8 mouse cellular contexts compared by ENCODE assay signal in the genomic region with DNA sequence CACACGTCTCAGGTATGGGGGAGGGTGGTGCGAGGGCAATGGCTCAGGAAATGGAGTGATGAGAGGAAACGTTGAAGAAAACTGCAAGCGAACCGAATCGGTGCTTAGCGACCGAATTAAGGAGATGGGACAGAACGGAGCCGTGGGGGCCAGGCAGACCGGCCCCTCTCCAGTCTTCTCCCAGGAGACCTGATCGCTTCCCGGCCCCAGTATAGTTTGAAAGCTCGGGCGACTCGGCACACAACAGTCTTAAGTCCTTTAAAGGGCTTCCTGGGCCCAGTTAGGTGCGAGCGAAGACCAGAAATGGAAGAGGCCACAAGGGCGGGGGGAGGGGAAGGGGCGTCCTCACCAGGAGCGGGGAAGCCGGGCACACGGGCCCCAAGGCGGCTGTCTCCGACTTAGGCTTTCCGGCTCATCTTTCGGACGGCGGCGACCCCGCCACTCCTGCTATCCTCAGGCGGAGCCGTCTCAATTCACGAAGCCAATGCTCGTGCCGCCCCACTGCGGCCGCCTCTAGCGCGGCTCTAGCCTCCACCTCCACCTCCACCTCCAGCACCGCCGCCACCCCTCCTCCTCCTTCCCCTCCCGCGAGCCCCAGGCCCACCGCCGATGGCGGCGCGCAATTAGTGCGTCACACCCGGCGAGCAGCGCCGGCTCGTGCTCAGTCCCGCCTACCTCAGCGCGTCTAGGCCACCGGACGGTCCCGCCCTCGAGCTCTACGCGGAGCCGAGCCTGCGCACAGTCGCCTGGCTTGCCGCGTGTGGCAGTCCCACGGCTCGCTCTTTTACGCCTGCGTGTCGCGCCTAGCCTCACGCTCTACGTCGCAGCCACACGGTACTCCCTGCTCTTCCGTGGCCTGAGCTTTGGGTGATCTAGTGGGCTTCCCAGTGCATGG. TPM values are rescaled to one million over a fixed set of nuclear protein-coding genes. Genes with fewer than 3 reads are reported as not detected.
DNase-seq lines count a peak whose midpoint lies in the region; ATAC-seq and TF ChIP-seq lines count a peak whose summit lies in the region.

A gene (minus strand): TSS at position 771 of the 895 bp plus-strand sequence.

- peaks cover 6 to 12% of the 10 kb centered on the region in 2 experiments; a peak in 3 of 4 replicates for H3K4me1 ChIP-seq in MEL (ENCODE audit: control insufficient read depth in 1 of 2, insufficient read depth in 2 of 2, low read length in 2 of 2)
- peaks cover 30% of the 10 kb centered on the region for H3K4me1 ChIP-seq in cerebellum, adult 2 months (ENCODE audit: control insufficient read depth, insufficient read depth, low read length)
- H3K4me1 ChIP-seq in lung, embryonic 16.5 days (replicated peaks; ENCODE audit: control insufficient read depth, insufficient read depth, low read length), result peaks cover 42% of the 10 kb centered on the region

- peak within 1 kb of the TSS; percentile 84 for H3K27ac ChIP-seq in MEL (ENCODE audit: control insufficient read depth, low read depth, low read length)
- H3K27ac ChIP-seq in cerebellum, adult 2 months (ENCODE audit: insufficient read depth, low read length), result peak within 1 kb of the TSS; percentile 73; the same call in 1 of the 2 replicates
- peak within 1 kb of the TSS; percentile 97 for H3K27ac ChIP-seq in lung, embryonic 16.5 days (ENCODE audit: low read length)

- TF ChIP-seq EP300 in MEL (IDR thresholded peaks at IDR 0.05; ENCODE audit: low read depth in 1 of 2, low read length in 2 of 2), result no peak

- H3K4me2 ChIP-seq in lung, embryonic 16.5 days (ENCODE audit: low read depth, low read length), result peak within 1 kb of the TSS; percentile 94

- no peak for TF ChIP-seq RAD21 in MEL (IDR thresholded peaks at IDR 0.05; ENCODE audit: low read depth, low read length)

- H3K9ac ChIP-seq in MEL (ENCODE audit: control insufficient read depth, low read depth, low read length, poor library complexity, severe bottlenecking), result peak within 1 kb of the TSS; percentile 91
- peak within 1 kb of the TSS; percentile 92 for H3K9ac ChIP-seq in lung, embryonic 16.5 days (ENCODE audit: low read length)

- peak; percentile 99 for DNase-seq in MEL (ENCODE audit: low read depth, low spot score)
- DNase-seq in cerebellum, adult 2 months, result peak; percentile 97 to 98
- peak; percentile 98 for DNase-seq in forelimb bud, embryonic 11.5 days (ENCODE audit: low read depth, low spot score)
- DNase-seq in layer of hippocampus, adult 9-10 months (ENCODE audit: low spot score), result peak; percentile 79
- DNase-seq in ovary, postnatal 10 days (ENCODE audit: low spot score), result peak; percentile 92
- DNase-seq in thymus, postnatal 10 days (ENCODE audit: low spot score in 2 of 2), result peak; percentile 95

- no peak for TF ChIP-seq CTCF in MEL (IDR thresholded peaks at IDR 0.05 in 2 of 3, conservative IDR thresholded peaks at IDR 0.05 in 1 of 3; ENCODE audit: control insufficient read depth in 1 of 3, insufficient read depth in 1 of 3, low read depth in 2 of 3, low read length in 3 of 3, poor library complexity in 1 of 3, severe bottlenecking in 1 of 3)
- no peak for TF ChIP-seq CTCF in cerebellum, adult 2 months (IDR thresholded peaks at IDR 0.05; ENCODE audit: borderline replicate concordance, insufficient read depth, low read depth, low read length)

- peak; percentile 86 to 89 for ATAC-seq in hematopoietic stem cell, adult 5-6 weeks (replicated peaks in 1 of 2; ENCODE audit: insufficient read depth in 1 of 2, low FRiP score in 2 of 2, low TSS enrichment in 1 of 2, low read depth in 1 of 2, poor library complexity in 2 of 2, severe bottlenecking in 2 of 2)
- ATAC-seq in lung, embryonic 16.5 days (ENCODE audit: low read depth), result peak; percentile 93

- H3K27me3 ChIP-seq in MEL (ENCODE audit: control insufficient read depth in 1 of 2, insufficient read depth in 2 of 2, low read length in 2 of 2), result no peaks in the 10 kb centered on the region
- no peaks in the 10 kb centered on the region for H3K27me3 ChIP-seq in cerebellum, adult 2 months (ENCODE audit: control insufficient read depth, insufficient read depth, low read length)
- H3K27me3 ChIP-seq in lung, embryonic 16.5 days (ENCODE audit: control insufficient read depth, insufficient read depth, low read depth, low read length), result no peaks in the 10 kb centered on the region

- WGBS in cerebellum, adult 2 months, result under 1% methylated on average over 80 of the region's 80 CpGs
- under 1% methylated on average over 53 of the region's 80 CpGs for WGBS in lung, embryonic 16.5 days

- H3K79me2 ChIP-seq in MEL (ENCODE audit: control insufficient read depth, insufficient read depth, low read length, poor library complexity), result peaks cover 24% of the 10 kb centered on the region

- H3K36me3 ChIP-seq in MEL (ENCODE audit: control insufficient read depth in 1 of 2, insufficient read depth in 2 of 2, low read length in 2 of 2), result peaks cover 18 to 19% of the 10 kb centered on the region in 2 experiments
- H3K36me3 ChIP-seq in lung, embryonic 16.5 days (ENCODE audit: control insufficient read depth, insufficient read depth, low read length), result peaks cover 22% of the 10 kb centered on the region

- peak within 1 kb of the TSS; percentile 81 to 92 for H3K4me3 ChIP-seq in MEL (ENCODE audit: control insufficient read depth in 1 of 2, insufficient read depth in 1 of 2, low read depth in 2 of 2, low read length in 2 of 2)
- peak within 1 kb of the TSS; percentile 55 for H3K4me3 ChIP-seq in cerebellum, adult 2 months (replicated peaks; ENCODE audit: insufficient read depth, low read depth, low read length)
- H3K4me3 ChIP-seq in lung, embryonic 16.5 days (ENCODE audit: low read length), result peak within 1 kb of the TSS; percentile 88

- peak; percentile 86 to 95 for TF ChIP-seq POLR2A in MEL (IDR thresholded peaks at IDR 0.05; ENCODE audit: control insufficient read depth in 1 of 2, insufficient read depth in 1 of 2, low read depth in 1 of 2, low read length in 2 of 2, poor library complexity in 1 of 2)
- peak; percentile 94 for TF ChIP-seq POLR2A in cerebellum, adult 2 months (IDR thresholded peaks at IDR 0.05; ENCODE audit: borderline replicate concordance, insufficient read depth, low read length)

- H3K9me3 ChIP-seq in MEL (replicated peaks; ENCODE audit: insufficient read depth, low read length), result no peaks in the 10 kb centered on the region
- no peaks in the 10 kb centered on the region for H3K9me3 ChIP-seq in lung, embryonic 16.5 days (ENCODE audit: control insufficient read depth, low read length)

TF ChIP-seq in MEL, 35 proteins besides CTCF, POLR2A, EP300 and RAD21 (continues in another document):
- TF ChIP-seq MAFK (IDR thresholded peaks at IDR 0.05; ENCODE audit: borderline replicate concordance, low read depth, low read length) (no peak), MYC (IDR thresholded peaks at IDR 0.05; ENCODE audit: low read depth, low read length) (peak; percentile 93), KAT2A (conservative IDR thresholded peaks at IDR 0.05; ENCODE audit: low read depth, low read length) (peak; percentile 71; the same call in 1 of the 2 replicates), JUND (IDR thresholded peaks at IDR 0.05; ENCODE audit: low read depth, low read length) (no peak), RCOR1 (IDR thresholded peaks at IDR 0.05; ENCODE audit: low read depth, low read length) (no peak), GABPA (IDR thresholded peaks at IDR 0.05; ENCODE audit: low read depth, low read length) (no peak), NELFE (IDR thresholded peaks at IDR 0.05; ENCODE audit: low read depth, low read length) (peak; percentile 97), TAL1 (IDR thresholded peaks at IDR 0.05; ENCODE audit: low read length) (no peak), ZC3H11A (IDR thresholded peaks at IDR 0.05; ENCODE audit: low read depth, low read length) (no peak), UBTF (IDR thresholded peaks at IDR 0.05; ENCODE audit: borderline replicate concordance, insufficient read depth, low read depth, low read length) (peak; percentile 90; the same call in 1 of the 2 replicates), POLR2AphosphoS2 (IDR thresholded peaks at IDR 0.05; ENCODE audit: low read length) (peak; percentile 94; the same call in 1 of the 2 replicates), ZNF384 (IDR thresholded peaks at IDR 0.05; ENCODE audit: low read depth, low read length) (no peak), CHD2 (IDR thresholded peaks at IDR 0.05; ENCODE audit: low read length) (no peak; the same call in 1 of the 2 replicates), NRF1 (IDR thresholded peaks at IDR 0.05; ENCODE audit: insufficient read depth, low read depth, low read length, poor library complexity, severe bottlenecking) (peak; percentile 98), BHLHE40 (IDR thresholded peaks at IDR 0.05; ENCODE audit: borderline replicate concordance, low read depth, low read length) (peak; percentile 65), USF2 (IDR thresholded peaks at IDR 0.05; ENCODE audit: borderline replicate concordance in 1 of 2, insufficient read depth in 1 of 2, low read depth in 1 of 2, low read length in 2 of 2) (no peak), MAX (IDR thresholded peaks at IDR 0.05; ENCODE audit: low read length) (peak; percentile 93), ETS1 (IDR thresholded peaks at IDR 0.05; ENCODE audit: low read depth, low read length) (peak; percentile 43; the same call in 1 of the 2 replicates), SIN3A (IDR thresholded peaks at IDR 0.05; ENCODE audit: low read length) (peak; percentile 95), E2F4 (IDR thresholded peaks at IDR 0.05; ENCODE audit: borderline replicate concordance, low read depth, low read length) (no peak), MAZ (IDR thresholded peaks at IDR 0.05; ENCODE audit: low read depth, low read length) (peak; percentile 96; the same call in 1 of the 2 replicates), CHD1 (IDR thresholded peaks at IDR 0.05; ENCODE audit: low read depth, low read length) (no peak), MEF2A (IDR thresholded peaks at IDR 0.05; ENCODE audit: extremely low read depth, insufficient replicate concordance, low read depth, low read length, poor library complexity, severe bottlenecking) (peak; percentile 51; the same call in 1 of the 2 replicates), MXI1 (IDR thresholded peaks at IDR 0.05; ENCODE audit: low read depth, low read length) (peak; percentile 97), ZMIZ1 (IDR thresholded peaks at IDR 0.05; ENCODE audit: low read depth, low read length) (peak; percentile 95), HCFC1 (IDR thresholded peaks at IDR 0.05; ENCODE audit: low read depth, low read length) (peak; percentile 92), SMC3 (IDR thresholded peaks at IDR 0.05; ENCODE audit: low read depth, low read length) (0 out of 2 replicates have a peak, but pooled peaks have one; percentile 13)

RNA-seq across cellular contexts. Expression of the gene that starts here (rescaled TPM):
- total RNA-seq in MEL (2012; rRNA removed), result 121 and 147 TPM in 2 replicates
- 100 to 1,000 TPM; 171 to 890 TPM for polyA plus RNA-seq in MEL (2012; ENCODE audit: insufficient read depth in 1 of 2, insufficient read length in 2 of 2, low read depth in 1 of 2, low replicate concordance in 2 of 2, missing spikeins in 1 of 2)
- polyA plus RNA-seq in cerebellum, adult 2 months (2012; rRNA removed), result 110 and 152 TPM in 2 replicates
- total RNA-seq in hematopoietic stem cell, adult 5-6 weeks (2017), result 99.1 and 105 TPM in 2 replicates
- 69.3 and 70.6 TPM in 2 replicates for polyA plus RNA-seq in lung, embryonic 16.5 days (2015; fragmentation: Nextera tagmentation; extraction: Ambion mirVana)

Comparison
In these comparisons a context has a peak if more than half of its experiments do, and no peak if none do; other contexts are left out.
1. Peak in every context shown above with its lines: DNase-seq, ATAC-seq, H3K4me3 ChIP-seq and H3K27ac ChIP-seq.